Mouse (Mus musculus) small intestine, adult 2 months (tissue): ENCODE measurements around the gene Prnp. TPM values are rescaled to one million over a fixed set of nuclear protein-coding genes. Genes with fewer than 3 reads are reported as not detected.
A peak's percentile ranks its signal among the peaks of the same experiment; 100 is the strongest.

Experiments
- H3K27ac ChIP-seq: fragments of 200-500 bp; 2 replicates; pipeline ENCODE4 v1.5.1; 2012; ENCODE audit warnings: low read depth, low read length, control low read depth, inconsistent platforms; ENCODE audit not compliant: insufficient read depth
- H3K27me3 ChIP-seq: fragments of 200-500 bp; 2 replicates; pipeline ENCODE4 v1.6.1; 2012; ENCODE audit warnings: mild to moderate bottlenecking, moderate library complexity, low read length, inconsistent platforms; ENCODE audit not compliant: control insufficient read depth, insufficient read depth
- H3K36me3 ChIP-seq: fragments of 200-500 bp; 2 replicates; pipeline ENCODE4 v1.6.1; 2012; ENCODE audit warnings: mild to moderate bottlenecking, low read length, control low read depth, inconsistent platforms; ENCODE audit not compliant: control insufficient read depth, insufficient read depth
- H3K4me1 ChIP-seq: fragments of 200-500 bp; 2 replicates; pipeline ENCODE4 v1.6.1; 2012; ENCODE audit warnings: low read length, inconsistent platforms, mixed read lengths; ENCODE audit not compliant: control insufficient read depth, insufficient read depth, insufficient read length
- H3K4me3 ChIP-seq: fragments of 200-500 bp; 2 replicates; pipeline ENCODE4 v1.5.1; 2012; ENCODE audit warnings: low read depth, mild to moderate bottlenecking, control low read depth, inconsistent platforms, low read length, moderate library complexity
- CTCF ChIP-seq: fragments of 200-500 bp; IDR thresholded peaks from 2 replicates; pipeline ENCODE4 v1.5.1; 2012; ENCODE audit warnings: low read depth, mild to moderate bottlenecking, control low read depth, inconsistent platforms, low read length, moderate library complexity, mixed read lengths; ENCODE audit not compliant: insufficient replicate concordance, insufficient read length; ENCODE audit errors: extremely low read depth
- POLR2A ChIP-seq: fragments of 200-500 bp; IDR thresholded peaks from 2 replicates; pipeline ENCODE4 v1.6.1; 2012; ENCODE audit warnings: low read depth, mild to moderate bottlenecking, control low read depth, inconsistent platforms, low read length, moderate library complexity
- WGBS: fragments of 180-500 bp; shearing (Covaris S2); methylation state at CpG from one replicate; pipeline ENCODE4 v1.1.7; 2018; 5-methylcytosine and 5-hydroxymethylcytosine counted together
- polyA plus RNA-seq: library from polyadenylated mRNA; depleted of rRNA; stranded (reverse); fragments of >200 nt; gene quantifications from 2 replicates; pipeline ENCODE4 v1.2.3, GENCODE M21; 2012

The Prnp gene
- polyA plus RNA-seq, 1 experiment = 13.5 TPM

DNA sequence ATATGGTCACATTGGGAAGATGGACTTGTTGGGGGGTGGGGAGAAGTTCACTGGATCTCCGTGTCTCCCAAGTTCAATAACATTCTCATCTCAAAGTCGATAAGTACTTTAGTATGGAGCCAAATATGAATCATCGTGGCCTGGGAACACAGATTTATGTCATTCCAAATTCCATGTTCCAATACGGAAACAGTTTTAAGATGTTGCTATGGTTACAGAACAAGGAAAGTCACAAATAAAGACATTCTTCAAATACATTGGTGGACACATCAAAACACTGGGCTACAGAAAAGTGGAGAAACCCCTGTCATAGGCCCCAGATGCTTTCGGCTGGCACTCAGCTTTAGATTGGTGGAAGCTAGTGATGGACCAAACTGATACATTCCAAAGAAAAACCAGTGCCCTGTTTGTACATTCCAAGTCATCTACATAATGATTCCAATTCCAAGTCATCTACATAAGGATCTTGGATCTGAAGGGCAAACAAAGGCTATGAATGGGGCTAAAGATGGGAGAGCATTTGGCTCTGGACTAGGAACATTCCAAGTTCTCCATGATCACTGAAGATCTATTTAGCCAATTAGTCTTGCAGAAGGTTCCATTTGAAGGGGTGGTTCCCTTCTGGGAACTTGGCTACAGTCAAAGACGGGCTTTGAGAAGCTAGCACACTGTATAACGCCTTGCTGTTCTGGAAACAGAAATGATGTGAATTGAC, 33.0 kb upstream of the Prnp start:
- H3K36me3 ChIP-seq = no peaks in the 10 kb centered on the region
- no peak overlapping the region for H3K4me3 ChIP-seq
- H3K4me1 ChIP-seq = peaks cover 2% of the 10 kb centered on the region; the same call in 1 of the 2 replicates
- WGBS = 83% methylated on average over 7 of the region's 7 CpGs
- TF ChIP-seq POLR2A (no peak), CTCF (no peak)
- H3K27ac ChIP-seq = no peak overlapping the region
- no peaks in the 10 kb centered on the region for H3K27me3 ChIP-seq

DNA sequence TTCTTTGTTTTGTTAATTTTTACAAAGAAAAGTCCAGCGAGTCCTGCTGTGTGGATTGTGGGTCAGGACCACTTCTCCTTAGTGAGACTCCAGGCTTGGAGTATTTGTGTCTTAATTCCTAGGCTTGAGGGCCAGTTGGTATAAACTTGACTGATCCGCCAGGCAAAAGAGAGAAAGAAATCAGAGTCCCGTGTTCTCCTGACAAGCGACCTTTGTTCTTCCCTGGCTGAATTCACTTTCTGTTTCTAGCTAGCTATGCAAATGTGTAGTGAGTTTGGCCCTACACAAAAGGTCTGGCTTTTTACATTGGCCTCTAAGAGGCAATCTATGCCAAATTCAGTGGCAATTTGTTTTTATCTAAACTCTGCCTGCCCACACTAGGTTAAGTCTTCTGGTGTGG, 28.0 kb upstream of the Prnp start:
- Histone ChIP-seq H3K27ac (peak overlapping the region; percentile 81), H3K36me3 (no peaks in the 10 kb centered on the region), H3K27me3 (no peaks in the 10 kb centered on the region), H3K4me1 (peaks cover 4% of the 10 kb centered on the region; the same call in 1 of the 2 replicates), H3K4me3 (no peak overlapping the region)
- TF ChIP-seq POLR2A (no peak), CTCF (no peak)
- 21% methylated on average over 4 of the region's 4 CpGs for WGBS

DNA sequence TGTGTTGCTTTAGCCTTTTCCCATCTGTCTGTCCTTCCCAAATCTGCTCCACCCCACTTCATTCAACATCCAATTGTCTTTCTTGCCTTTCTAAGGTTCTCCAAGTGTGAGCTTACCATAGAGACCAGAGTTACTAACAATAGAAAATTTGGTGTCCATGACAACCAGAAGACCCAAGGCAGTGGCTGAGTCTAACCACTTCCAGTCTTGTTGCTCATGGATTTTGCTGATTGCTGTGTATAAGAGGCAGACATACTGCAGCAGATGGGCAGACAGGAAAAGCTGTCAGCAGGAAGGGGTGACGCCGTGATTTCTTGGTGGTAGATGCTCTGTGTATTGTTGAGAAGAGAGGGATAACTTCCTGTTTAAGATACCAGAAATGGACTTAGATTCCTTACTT, 26.6 kb upstream of the Prnp start:
- no peak overlapping the region for H3K27ac ChIP-seq
- peaks cover 4% of the 10 kb centered on the region; the same call in 1 of the 2 replicates for H3K4me1 ChIP-seq
- H3K27me3 ChIP-seq = no peaks in the 10 kb centered on the region
- WGBS = 71% methylated on average over 2 of the region's 2 CpGs
- TF ChIP-seq CTCF (no peak), POLR2A (no peak)
- H3K4me3 ChIP-seq = no peak overlapping the region
- no peaks in the 10 kb centered on the region for H3K36me3 ChIP-seq

DNA sequence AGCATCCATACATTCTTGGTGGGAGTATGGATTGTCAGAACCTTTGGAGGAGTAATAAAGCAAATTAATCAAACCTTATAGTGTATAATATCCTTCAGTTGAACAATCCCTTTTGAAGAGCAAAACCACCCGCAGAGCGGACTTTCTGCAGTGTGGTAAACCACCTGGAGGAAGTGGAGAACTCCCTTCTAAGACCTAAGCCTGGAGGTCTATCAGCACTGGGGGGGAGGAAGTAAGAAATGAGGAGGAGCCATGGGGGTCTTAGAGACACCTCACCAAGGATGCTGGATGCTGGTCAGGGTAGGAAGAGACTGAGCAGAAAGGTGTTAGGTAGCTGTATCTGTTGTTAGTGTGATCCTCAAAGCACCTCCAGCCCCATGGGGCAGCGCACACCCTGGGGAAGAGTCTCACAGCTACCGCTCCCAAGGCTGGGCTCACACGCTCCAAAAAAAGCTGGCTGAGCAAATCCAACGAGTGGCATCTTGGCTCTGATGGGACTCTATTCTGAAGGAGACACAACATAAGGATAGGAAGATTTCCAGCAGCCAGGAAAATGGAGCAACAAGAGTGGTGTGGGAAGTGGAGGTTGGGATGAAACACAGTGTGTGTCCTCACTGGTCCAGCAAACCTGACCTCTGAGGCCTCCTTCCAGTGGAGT, 23.1 kb upstream of the Prnp start:
- no peak overlapping the region for H3K27ac ChIP-seq
- H3K27me3 ChIP-seq = no peaks in the 10 kb centered on the region
- H3K4me1 ChIP-seq = peaks cover 2% of the 10 kb centered on the region; the same call in 1 of the 2 replicates
- TF ChIP-seq CTCF (no peak), POLR2A (no peak)
- WGBS = 74% methylated on average over 6 of the region's 6 CpGs
- H3K36me3 ChIP-seq = no peaks in the 10 kb centered on the region
- no peak overlapping the region for H3K4me3 ChIP-seq

DNA sequence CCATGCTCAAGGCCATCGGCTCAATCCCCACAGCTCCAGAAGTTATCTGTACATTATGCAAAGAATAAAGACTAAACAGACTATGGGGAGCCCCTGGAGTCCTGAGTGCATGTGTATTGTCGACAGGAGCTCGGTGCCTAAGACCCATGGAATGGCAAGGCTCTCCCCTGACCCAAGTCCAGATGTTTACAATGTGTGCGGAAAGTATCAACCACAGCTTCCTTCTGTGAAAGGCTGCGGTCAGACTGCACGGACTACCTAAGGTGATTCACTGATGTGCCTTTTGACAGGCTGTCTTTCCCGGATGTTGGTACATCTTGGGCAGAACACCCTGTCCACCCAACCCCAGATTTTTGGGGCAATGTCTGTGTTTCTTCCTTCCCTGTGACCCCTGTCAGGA, 21.5 kb upstream of the Prnp start:
- TF ChIP-seq POLR2A = no peak
- no peak for TF ChIP-seq CTCF
- Histone ChIP-seq H3K27ac (no peak overlapping the region), H3K27me3 (no peaks in the 10 kb centered on the region), H3K4me3 (no peak overlapping the region), H3K36me3 (no peaks in the 10 kb centered on the region), H3K4me1 (no peaks in the 10 kb centered on the region)
- 59% methylated on average over 7 of the region's 7 CpGs for WGBS

DNA sequence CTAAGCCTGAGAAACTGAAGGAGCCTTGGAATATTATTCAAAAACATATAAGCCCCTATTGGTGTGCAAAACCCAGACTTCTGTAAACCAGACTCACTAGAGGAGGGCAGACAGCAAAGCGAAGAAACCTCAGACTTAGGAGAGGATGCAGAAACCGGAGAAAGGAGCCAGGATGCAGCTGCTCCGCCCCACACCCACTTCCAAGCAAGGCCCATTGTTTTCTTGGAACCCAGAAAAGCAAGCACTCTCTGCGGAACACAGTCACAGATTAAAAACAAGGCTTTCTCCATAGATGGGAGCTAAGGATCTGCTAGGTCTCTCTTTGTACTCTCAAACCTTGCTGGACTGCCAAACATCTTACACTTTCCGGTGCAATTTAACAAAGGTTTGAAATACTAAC, 17.2 kb upstream of the Prnp start:
- no peak overlapping the region for H3K4me3 ChIP-seq
- H3K27me3 ChIP-seq = no peaks in the 10 kb centered on the region
- no peak overlapping the region for H3K27ac ChIP-seq
- H3K36me3 ChIP-seq = no peaks in the 10 kb centered on the region
- no peaks in the 10 kb centered on the region for H3K4me1 ChIP-seq
- WGBS = 42% methylated on average over 5 of the region's 5 CpGs
- TF ChIP-seq POLR2A (no peak), CTCF (no peak)

DNA sequence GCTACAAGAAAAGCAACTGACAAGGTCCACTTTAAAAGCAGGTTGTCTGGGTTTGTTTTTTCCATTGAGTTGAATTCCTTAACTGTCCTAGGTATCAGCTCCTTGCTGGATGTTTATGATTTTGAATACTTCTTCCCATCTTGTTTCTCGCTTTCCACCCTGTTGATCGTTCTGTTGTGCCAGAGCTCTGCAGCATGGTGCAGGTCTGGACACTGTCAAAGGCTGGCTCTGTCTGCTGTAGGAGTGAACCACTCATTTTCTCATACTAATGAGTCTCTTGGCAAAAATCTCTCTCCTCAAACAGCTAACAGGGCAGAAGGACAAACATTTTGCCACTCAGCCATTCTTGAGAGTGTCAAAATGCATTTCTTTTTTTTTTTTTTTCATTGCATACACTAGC, 14.6 kb upstream of the Prnp start:
- Histone ChIP-seq H3K27ac (no peak overlapping the region), H3K27me3 (no peaks in the 10 kb centered on the region), H3K4me3 (no peak overlapping the region), H3K4me1 (no peaks in the 10 kb centered on the region), H3K36me3 (no peaks in the 10 kb centered on the region)
- 79% methylated on average over 2 of the region's 2 CpGs for WGBS
- no peak for TF ChIP-seq POLR2A
- no peak for TF ChIP-seq CTCF
